Mouse (Mus musculus): Measurements from ENCODE around the gene Atp8b3. TPM values are rescaled to one million over a fixed set of nuclear protein-coding genes. Genes with fewer than 3 reads are reported as not detected.

The Atp8b3 gene
- polyA plus RNA-seq, 1 experiment from 2014 or later = 0.37 TPM

- DNase-seq (ENCODE audit: low spot score) (no peak), ATAC-seq (ENCODE audit: insufficient number of reproducible peaks, low FRiP score, low TSS enrichment, low read depth) (no peak)
- 9% methylated on average over 5 of the region's 5 CpGs for WGBS
- Histone ChIP-seq H3K36me3 (ENCODE audit: control insufficient read depth, insufficient read depth, low read length) (no peaks in the 10 kb centered on the region), H3K4me1 (ENCODE audit: control insufficient read depth, insufficient read depth, low read length) (no peaks in the 10 kb centered on the region), H3K27me3 (ENCODE audit: control insufficient read depth, insufficient read depth, low read length) (peaks cover 42% of the 10 kb centered on the region), H3K4me3 (ENCODE audit: low read depth, low read length) (no peak overlapping the region), H3K9ac (ENCODE audit: low read length) (no peak overlapping the region), H3K27ac (replicated peaks; ENCODE audit: low read depth, low read length) (no peak overlapping the region), H3K9me3 (ENCODE audit: control insufficient read depth, low read length) (no peaks in the 10 kb centered on the region), H3K4me2 (ENCODE audit: low read depth, severe bottlenecking) (no peak overlapping the region)
Observed at GRCm38 (mm10) chr10:80481002-80481401, 57.9 kb downstream of the Atp8b3 start.

GRCm38 (mm10) chr10:80478531-80478930, 60.4 kb downstream of the Atp8b3 start:
- no peak for DNase-seq (ENCODE audit: low spot score)
- 81% methylated on average over 5 of the region's 5 CpGs for WGBS
- no peak overlapping the region for H3K4me2 ChIP-seq (ENCODE audit: low read depth, severe bottlenecking)

GRCm38 (mm10) chr10:80475290-80475959, 63.5 kb downstream of the Atp8b3 start:
- peak overlapping the region; percentile 77 for H3K4me2 ChIP-seq (ENCODE audit: low read depth, severe bottlenecking)
- WGBS = under 1% methylated on average over 56 of the region's 58 CpGs
- ATAC-seq (ENCODE audit: insufficient number of reproducible peaks, low FRiP score, low TSS enrichment, low read depth) (peak; percentile 79; the same call in 1 of the 2 replicates), DNase-seq (ENCODE audit: low spot score) (peak; percentile 93)
- H3K4me1 ChIP-seq (ENCODE audit: control insufficient read depth, insufficient read depth, low read length) = no peaks in the 10 kb centered on the region; the same call in 1 of the 2 replicates
- H3K27ac ChIP-seq (replicated peaks; ENCODE audit: low read depth, low read length) = no peak overlapping the region
- peak overlapping the region; percentile 53 for H3K4me3 ChIP-seq (ENCODE audit: low read depth, low read length)
- peaks cover 20% of the 10 kb centered on the region for H3K27me3 ChIP-seq (ENCODE audit: control insufficient read depth, insufficient read depth, low read length)
- peak overlapping the region; percentile 57 for H3K9ac ChIP-seq (ENCODE audit: low read length)
- H3K36me3 ChIP-seq (ENCODE audit: control insufficient read depth, insufficient read depth, low read length) = no peaks in the 10 kb centered on the region
- no peaks in the 10 kb centered on the region for H3K9me3 ChIP-seq (ENCODE audit: control insufficient read depth, low read length)

More at GRCm38 (mm10) chr10:80478531-80478930, 60.4 kb downstream of the Atp8b3 start:
- no peaks in the 10 kb centered on the region for H3K9me3 ChIP-seq (ENCODE audit: control insufficient read depth, low read length)
- no peaks in the 10 kb centered on the region for H3K36me3 ChIP-seq (ENCODE audit: control insufficient read depth, insufficient read depth, low read length)
- H3K4me1 ChIP-seq (ENCODE audit: control insufficient read depth, insufficient read depth, low read length) = no peaks in the 10 kb centered on the region
- no peak overlapping the region for H3K4me3 ChIP-seq (ENCODE audit: low read depth, low read length)
- peaks cover 20% of the 10 kb centered on the region for H3K27me3 ChIP-seq (ENCODE audit: control insufficient read depth, insufficient read depth, low read length)
- no peak for ATAC-seq (ENCODE audit: insufficient number of reproducible peaks, low FRiP score, low TSS enrichment, low read depth)
- no peak overlapping the region for H3K27ac ChIP-seq (replicated peaks; ENCODE audit: low read depth, low read length)
- no peak overlapping the region for H3K9ac ChIP-seq (ENCODE audit: low read length)

Other genes with a start within 250 kb of the Atp8b3 start
- gene Rps15, start 246.7 kb downstream of the Atp8b3 start, polyA plus RNA-seq (2014; fragmentation: Nextera tagmentation; extraction: Ambion mirVana) = 1,071 TPM in 2 replicates
- gene Apc2, start 243.1 kb downstream of the Atp8b3 start, polyA plus RNA-seq (2014; fragmentation: Nextera tagmentation; extraction: Ambion mirVana) = 4.5 and 5.0 TPM in 2 replicates
- gene 2310011J03Rik, start 218.6 kb downstream of the Atp8b3 start, polyA plus RNA-seq (2014; fragmentation: Nextera tagmentation; extraction: Ambion mirVana) = 38.1 and 45.0 TPM in 2 replicates
- gene Pcsk4, start 209.6 kb downstream of the Atp8b3 start, polyA plus RNA-seq (2014; fragmentation: Nextera tagmentation; extraction: Ambion mirVana) = 4.4 and 5.3 TPM in 2 replicates
- gene Reep6, start 209.2 kb downstream of the Atp8b3 start, polyA plus RNA-seq (2014; fragmentation: Nextera tagmentation; extraction: Ambion mirVana) = 5.2 and 7.2 TPM in 2 replicates
- gene Adamtsl5, start 190.7 kb downstream of the Atp8b3 start, polyA plus RNA-seq (2014; fragmentation: Nextera tagmentation; extraction: Ambion mirVana) = 0.28 and 0.41 TPM in 2 replicates
- gene Plk5, start 182.7 kb downstream of the Atp8b3 start, polyA plus RNA-seq (2014; fragmentation: Nextera tagmentation; extraction: Ambion mirVana) = 0.49 and 0.61 TPM in 2 replicates
- gene Mex3d, start 151.5 kb downstream of the Atp8b3 start, polyA plus RNA-seq (2014; fragmentation: Nextera tagmentation; extraction: Ambion mirVana) = 9.8 and 10.4 TPM in 2 replicates
- gene Mbd3, start 139.6 kb downstream of the Atp8b3 start, polyA plus RNA-seq (2014; fragmentation: Nextera tagmentation; extraction: Ambion mirVana) = 302 and 337 TPM in 2 replicates
- 527 and 533 TPM in 2 replicates for gene Uqcr11, start 132.3 kb downstream of the Atp8b3 start, polyA plus RNA-seq (2014; fragmentation: Nextera tagmentation; extraction: Ambion mirVana)
- gene Tcf3, start 105.5 kb downstream of the Atp8b3 start, polyA plus RNA-seq (2014; fragmentation: Nextera tagmentation; extraction: Ambion mirVana) = 232 and 248 TPM in 2 replicates
- gene Onecut3, start 44.3 kb downstream of the Atp8b3 start, polyA plus RNA-seq (2014; fragmentation: Nextera tagmentation; extraction: Ambion mirVana) = not detected in 2 replicates
- 27.2 and 32.6 TPM in 2 replicates for gene Rexo1, start 22.4 kb upstream of the Atp8b3 start, polyA plus RNA-seq (2014; fragmentation: Nextera tagmentation; extraction: Ambion mirVana)
- gene Klf16, start 38.2 kb upstream of the Atp8b3 start, polyA plus RNA-seq (2014; fragmentation: Nextera tagmentation; extraction: Ambion mirVana) = 5.7 and 6.6 TPM in 2 replicates
- 114 and 121 TPM in 2 replicates for gene Abhd17a, start 51.2 kb upstream of the Atp8b3 start, polyA plus RNA-seq (2014; fragmentation: Nextera tagmentation; extraction: Ambion mirVana)
- gene Scamp4, start 63.7 kb upstream of the Atp8b3 start, polyA plus RNA-seq (2014; fragmentation: Nextera tagmentation; extraction: Ambion mirVana) = 68.8 and 73.0 TPM in 2 replicates
- gene Adat3, start 63.8 kb upstream of the Atp8b3 start, polyA plus RNA-seq (2014; fragmentation: Nextera tagmentation; extraction: Ambion mirVana) = 9.7 and 9.8 TPM in 2 replicates
- gene Gm49322, start 66.9 kb upstream of the Atp8b3 start, polyA plus RNA-seq (2014; fragmentation: Nextera tagmentation; extraction: Ambion mirVana) = 2.1 and 2.6 TPM in 2 replicates
- 126 and 152 TPM in 2 replicates for gene Csnk1g2, start 83.7 kb upstream of the Atp8b3 start, polyA plus RNA-seq (2014; fragmentation: Nextera tagmentation; extraction: Ambion mirVana)
- gene Btbd2, start 117.9 kb upstream of the Atp8b3 start, polyA plus RNA-seq (2014; fragmentation: Nextera tagmentation; extraction: Ambion mirVana) = 67.4 and 67.9 TPM in 2 replicates
- 95.3 and 98.5 TPM in 2 replicates for gene Mknk2, start 139.0 kb upstream of the Atp8b3 start, polyA plus RNA-seq (2014; fragmentation: Nextera tagmentation; extraction: Ambion mirVana)
- 44.0 and 48.6 TPM in 2 replicates for gene Mob3a, start 162.9 kb upstream of the Atp8b3 start, polyA plus RNA-seq (2014; fragmentation: Nextera tagmentation; extraction: Ambion mirVana)
- 4.8 and 5.0 TPM in 2 replicates for gene Izumo4, start 163.1 kb upstream of the Atp8b3 start, polyA plus RNA-seq (2014; fragmentation: Nextera tagmentation; extraction: Ambion mirVana)
- gene Ap3d1, start 203.1 kb upstream of the Atp8b3 start, polyA plus RNA-seq (2014; fragmentation: Nextera tagmentation; extraction: Ambion mirVana) = 67.8 and 68.5 TPM in 2 replicates
- gene Dot1l, start 216.1 kb upstream of the Atp8b3 start, polyA plus RNA-seq (2014; fragmentation: Nextera tagmentation; extraction: Ambion mirVana) = 23.0 and 27.8 TPM in 2 replicates